Mouse (Mus musculus) embryonic stem cell, embryonic (primary cell): ENCODE data around the gene Ppp1r18.

Source experiments
- CTCF ChIA-PET, 4 experiments: fragments of 300-600 bp in 2 of 4; fragments of 350-600 bp in 2 of 4; sonication (Branson Sonifier 250); formaldehyde crosslinking; loops; one replicate each; lab custom pipeline; 2022; ENCODE audit warnings: inconsistent platforms in 2 of 4; lab: Charles Lee
- POLR2A ChIA-PET, 4 experiments: fragments of 300-600 bp in 2 of 4; fragments of 350-600 bp in 2 of 4; sonication (Branson Sonifier 250); formaldehyde crosslinking; loops; one replicate each; lab custom pipeline; 2022; ENCODE audit warnings: antibody characterized with exemption in 4 of 4, inconsistent platforms in 1 of 4; lab: Charles Lee

Gene Ppp1r18

GRCm38 (mm10) chr17:35920384-35920783, 55.0 kb downstream of the Ppp1r18 start:
- CTCF ChIA-PET = interaction anchor here in 3 of 4 experiments (0.6 to 1.5 kb wide), 5 partner anchors 16 to 192 kb away, joined by 3 to 5 read pairs (median 3); no protein-coding TSS in a partner anchor
- POLR2A ChIA-PET = interaction anchor here (0.8 to 11.3 kb wide), 31 partner anchors 8 to 416 kb away, joined by 3 to 241 read pairs (median 8); partner anchors contain the start of genes Ier3 (in 2 of the 4), Tubb5 (in 2 of the 4), 2310061I04Rik (in 1 of the 4) and Abcf1 (in 1 of the 4)

GRCm38 (mm10) chr17:35920862-35921562, 55.6 kb downstream of the Ppp1r18 start:
- POLR2A ChIA-PET = interaction anchor here (0.5 to 11.3 kb wide), 34 partner anchors 9 to 1029 kb away, joined by 3 to 241 read pairs (median 4); partner anchors contain the start of genes Tubb5 (in 2 of the 4), 2310061I04Rik (in 1 of the 4), Abcf1 (in 1 of the 4) and Atat1 (in 1 of the 4)
- CTCF ChIA-PET = interaction anchor here in 3 of 4 experiments (0.6 to 1.5 kb wide), 8 partner anchors 16 to 192 kb away, joined by 3 to 5 read pairs (median 4); partner anchors contain the start of gene H2-T23 (in 1 of the 3)

- ChIA-PET CTCF (interaction anchor here in 3 of 4 experiments (1.0 to 1.4 kb wide), 3 partner anchors 72 to 86 kb away, joined by 3 to 5 read pairs (median 4); no protein-coding TSS in a partner anchor), POLR2A (interaction anchor here in 3 of 4 experiments (0.5 to 11.3 kb wide), 27 partner anchors 10 to 1028 kb away, joined by 3 to 241 read pairs (median 5); partner anchors contain the start of genes Tubb5 (in 2 of the 3), 2310061I04Rik (in 1 of the 3), Abcf1 (in 1 of the 3) and Atat1 (in 1 of the 3))
These were observed 56.3 kb downstream of the Ppp1r18 start for GRCm38 (mm10) chr17:35921710-35922109.

GRCm38 (mm10) chr17:35922566-35922965, 57.2 kb downstream of the Ppp1r18 start:
- ChIA-PET POLR2A (interaction anchor here in 2 of 4 experiments (0.5 to 11.3 kb wide), 15 partner anchors 11 to 1087 kb away, joined by 3 to 241 read pairs (median 4); partner anchors contain the start of genes Prr3 (in 2 of the 2), Abcf1 (in 1 of the 2), Atat1 (in 1 of the 2) and Gnl1 (in 1 of the 2)), CTCF (interaction anchor here in 1 of 4 experiments (0.7 kb wide), 1 partner anchor 43 kb away, joined by 3 read pairs; the partner anchor contains the start of gene Dhx16)

- ChIA-PET POLR2A (interaction anchor here in 3 of 4 experiments (0.5 to 11.3 kb wide), 17 partner anchors 10 to 1087 kb away, joined by 3 to 241 read pairs (median 4); partner anchors contain the start of genes Abcf1 (in 1 of the 3), Atat1 (in 1 of the 3) and Mdc1 (in 1 of the 3)), CTCF (interaction anchor here in 1 of 4 experiments (0.7 kb wide), 1 partner anchor 43 kb away, joined by 3 read pairs; the partner anchor contains the start of gene Dhx16)
These were observed 57.9 kb downstream of the Ppp1r18 start for GRCm38 (mm10) chr17:35923281-35923680.
